Comparison of ENCODE assay signal across 12 mouse cellular contexts in genomic region chr4:58944695-58945094, GRCm38 (mm10). TPM values are rescaled to one million over a fixed set of nuclear protein-coding genes. Genes with fewer than 3 reads are reported as not detected.
DNase-seq lines count a peak whose midpoint lies in the region; ATAC-seq lines count a peak whose summit lies in the region.
"Had no signal": no experiment of that assay in that cellular context is flagged by ENCODE, and none has a peak within 500 bp of the region (broad histone marks: within the 10 kb centered on the region; RNA-seq: fewer than 3 reads in every experiment).

No protein-coding gene starts in this region.

- peak; percentile 51 for ATAC-seq in frontal cortex, adult (ENCODE audit: low TSS enrichment)
- ATAC-seq in midbrain, embryonic 11.5 days (ENCODE audit: low FRiP score): no peak
- no peak for ATAC-seq in limb, embryonic 12.5 days (ENCODE audit: insufficient number of reproducible peaks, insufficient read depth, low FRiP score, low TSS enrichment, low read depth)

- H3K4me1 ChIP-seq in midbrain, embryonic 10.5 days: peaks cover 17% of the 10 kb centered on the region
- H3K4me1 ChIP-seq in midbrain, embryonic 11.5 days (ENCODE audit: control insufficient read depth, insufficient read depth, low read length): peaks cover 5% of the 10 kb centered on the region; the same call in 1 of the 2 replicates
- peaks cover 16% of the 10 kb centered on the region for H3K4me1 ChIP-seq in limb, embryonic 12.5 days (replicated peaks)

- WGBS in midbrain, embryonic 10.5 days: 72% methylated on average over 5 of the region's 5 CpGs
- 72% methylated on average over 5 of the region's 5 CpGs for WGBS in midbrain, embryonic 11.5 days
- WGBS in limb, embryonic 12.5 days: 65% methylated on average over 5 of the region's 5 CpGs

- H3K36me3 ChIP-seq in midbrain, embryonic 10.5 days: no peaks in the 10 kb centered on the region
- no peaks in the 10 kb centered on the region for H3K36me3 ChIP-seq in midbrain, embryonic 11.5 days (ENCODE audit: control insufficient read depth, insufficient read depth, low read length)
- H3K36me3 ChIP-seq in limb, embryonic 12.5 days: no peaks in the 10 kb centered on the region; the same call in 1 of the 2 replicates
- H3K36me3 ChIP-seq: stomach, embryonic 15.5 days had no signal

- peak overlapping the region; percentile 73; the same call in 1 of the 2 replicates for H3K4me3 ChIP-seq in midbrain, embryonic 10.5 days
- H3K4me3 ChIP-seq in midbrain, embryonic 11.5 days (ENCODE audit: low read depth, low read length): no peak overlapping the region
- H3K4me3 ChIP-seq in limb, embryonic 12.5 days (replicated peaks): peak overlapping the region; percentile 74; the same call in 1 of the 2 replicates

- H3K27ac ChIP-seq in midbrain, embryonic 10.5 days (replicated peaks): no peak overlapping the region
- H3K27ac ChIP-seq in midbrain, embryonic 11.5 days (ENCODE audit: low read depth, low read length): no peak overlapping the region
- no peak overlapping the region for H3K27ac ChIP-seq in limb, embryonic 12.5 days
- H3K27ac ChIP-seq: stomach, embryonic 15.5 days had no signal

- no peaks in the 10 kb centered on the region for H3K9me3 ChIP-seq in midbrain, embryonic 10.5 days (replicated peaks)
- no peaks in the 10 kb centered on the region for H3K9me3 ChIP-seq in midbrain, embryonic 11.5 days (ENCODE audit: control insufficient read depth, low read length)
- no peaks in the 10 kb centered on the region for H3K9me3 ChIP-seq in limb, embryonic 12.5 days
- H3K9me3 ChIP-seq: stomach, embryonic 15.5 days had no signal

- no peak overlapping the region for H3K9ac ChIP-seq in midbrain, embryonic 11.5 days (ENCODE audit: low read length)
- H3K9ac ChIP-seq in limb, embryonic 12.5 days (replicated peaks): peak overlapping the region; percentile 76; the same call in 1 of the 2 replicates

- no peak overlapping the region; the same call in 1 of the 2 replicates for H3K4me2 ChIP-seq in midbrain, embryonic 11.5 days
- H3K4me2 ChIP-seq in limb, embryonic 12.5 days: peak overlapping the region; percentile 86

- H3K27me3 ChIP-seq in midbrain, embryonic 10.5 days (ENCODE audit: low read depth, poor library complexity, severe bottlenecking): peaks cover 21% of the 10 kb centered on the region
- H3K27me3 ChIP-seq in midbrain, embryonic 11.5 days (ENCODE audit: control insufficient read depth, insufficient read depth, low read length): peaks cover 3% of the 10 kb centered on the region
- peaks cover 13% of the 10 kb centered on the region for H3K27me3 ChIP-seq in limb, embryonic 12.5 days
- H3K27me3 ChIP-seq: stomach, embryonic 15.5 days had no signal

- no peak for DNase-seq in frontal cortex, postnatal 25 days (ENCODE audit: low spot score in 2 of 2)
- DNase-seq in midbrain, embryonic 10.5 days (ENCODE audit: low spot score): no peak
- DNase-seq in midbrain, embryonic 11.5 days (ENCODE audit: low spot score, missing footprints): no peak
- peak; percentile 29 to 52 for DNase-seq in right cerebral cortex, postnatal 36 days (ENCODE audit: low spot score in 2 of 2)
- no peak for DNase-seq in embryo, embryonic 9.5 days (ENCODE audit: extremely low spot score)
- DNase-seq in thymus, postnatal 36 days: no peak
- DNase-seq: lung, postnatal 36 days had no signal

RNA-seq across cellular contexts. Expression of gene Zkscan16, which starts 1.3 kb away (rescaled TPM):
- polyA plus RNA-seq in midbrain, embryonic 10.5 days (2016; fragmentation: Nextera tagmentation; extraction: Ambion mirVana): 0.67 and 1.1 TPM in 2 replicates
- polyA plus RNA-seq in midbrain, embryonic 11.5 days (2014; fragmentation: Nextera tagmentation; extraction: Ambion mirVana): 0.95 and 1.0 TPM in 2 replicates
- polyA plus RNA-seq in limb, embryonic 12.5 days (2016; fragmentation: Nextera tagmentation; extraction: Ambion mirVana): 1.1 and 1.4 TPM in 2 replicates

RNA-seq across cellular contexts. Expression of gene Ecpas, which starts 32.1 kb away (rescaled TPM):
- 30.4 and 33.2 TPM in 2 replicates for polyA plus RNA-seq in midbrain, embryonic 10.5 days (2016; fragmentation: Nextera tagmentation; extraction: Ambion mirVana)
- polyA plus RNA-seq in midbrain, embryonic 11.5 days (2014; fragmentation: Nextera tagmentation; extraction: Ambion mirVana): 38.7 and 42.3 TPM in 2 replicates
- polyA plus RNA-seq in limb, embryonic 12.5 days (2016; fragmentation: Nextera tagmentation; extraction: Ambion mirVana): 40.8 and 46.2 TPM in 2 replicates

RNA-seq across cellular contexts. Expression of gene Ptgr1, which starts 42.2 kb away (rescaled TPM):
- 14.7 and 15.6 TPM in 2 replicates for polyA plus RNA-seq in midbrain, embryonic 10.5 days (2016; fragmentation: Nextera tagmentation; extraction: Ambion mirVana)
- 16.2 and 17.6 TPM in 2 replicates for polyA plus RNA-seq in midbrain, embryonic 11.5 days (2014; fragmentation: Nextera tagmentation; extraction: Ambion mirVana)
- 23.5 and 24.5 TPM in 2 replicates for polyA plus RNA-seq in limb, embryonic 12.5 days (2016; fragmentation: Nextera tagmentation; extraction: Ambion mirVana)

RNA-seq across cellular contexts. Expression of gene Dnajc25, which starts 50.2 kb away (rescaled TPM):
- 5.9 and 8.1 TPM in 2 replicates for polyA plus RNA-seq in midbrain, embryonic 10.5 days (2016; fragmentation: Nextera tagmentation; extraction: Ambion mirVana)
- polyA plus RNA-seq in midbrain, embryonic 11.5 days (2014; fragmentation: Nextera tagmentation; extraction: Ambion mirVana): 5.3 and 5.5 TPM in 2 replicates
- polyA plus RNA-seq in limb, embryonic 12.5 days (2016; fragmentation: Nextera tagmentation; extraction: Ambion mirVana): 9.2 and 11.6 TPM in 2 replicates

RNA-seq across cellular contexts. Expression of gene Gm20503, which starts 58.3 kb away (rescaled TPM):
- 7.6 and 10.9 TPM in 2 replicates for polyA plus RNA-seq in midbrain, embryonic 10.5 days (2016; fragmentation: Nextera tagmentation; extraction: Ambion mirVana)
- 5.4 and 7.8 TPM in 2 replicates for polyA plus RNA-seq in midbrain, embryonic 11.5 days (2014; fragmentation: Nextera tagmentation; extraction: Ambion mirVana)
- 14.5 and 16.8 TPM in 2 replicates for polyA plus RNA-seq in limb, embryonic 12.5 days (2016; fragmentation: Nextera tagmentation; extraction: Ambion mirVana)
- polyA plus RNA-seq: brain, embryonic 14.5 days; C2C12 had no signal

Comparison
In these comparisons a context has a peak if more than half of its experiments do, and no peak if none do; other contexts are left out.
1. DNase-seq: peak in right cerebral cortex, postnatal 36 days (2 of 2); none in frontal cortex, postnatal 25 days (0 of 2), midbrain, embryonic 10.5 days (single experiment), midbrain, embryonic 11.5 days (single experiment), embryo, embryonic 9.5 days (single experiment) and thymus, postnatal 36 days (0 of 2).